Mouse (Mus musculus) heart, embryonic 14.5 days (tissue): ENCODE data around the gene Tktl1. TPM values are rescaled to one million over a fixed set of nuclear protein-coding genes. Genes with fewer than 3 reads are reported as not detected.

Source experiments
- polyA plus RNA-seq: library from polyadenylated mRNA; unstranded; fragments of >200 nt; fragmentation: Nextera tagmentation; extraction: Ambion mirVana; gene quantifications from 2 replicates; pipeline ENCODE4 v1.2.1, GENCODE M21; 2014

Tktl1 gene
- polyA plus RNA-seq, 1 experiment from 2014 or later = 0.14 TPM

Other genes with a start within 250 kb of the Tktl1 start
- gene Renbp, start 246.4 kb upstream of the Tktl1 start, polyA plus RNA-seq = 55.5 and 63.7 TPM in 2 replicates
- gene Hcfc1, start 210.9 kb upstream of the Tktl1 start, polyA plus RNA-seq = 35.6 and 36.6 TPM in 2 replicates
- gene Irak1, start 153.3 kb upstream of the Tktl1 start, polyA plus RNA-seq = 41.4 and 44.6 TPM in 2 replicates
- not detected in 2 replicates for gene Opn1mw, start 49.8 kb upstream of the Tktl1 start, polyA plus RNA-seq
- gene Mecp2, start 41.9 kb upstream of the Tktl1 start, polyA plus RNA-seq = 10.9 and 11.7 TPM in 2 replicates
- gene Tex28, start 9.4 kb upstream of the Tktl1 start, polyA plus RNA-seq = not detected in 2 replicates
- 150 and 157 TPM in 2 replicates for gene Flna, start 72.6 kb downstream of the Tktl1 start, polyA plus RNA-seq
- gene Emd, start 77.4 kb downstream of the Tktl1 start, polyA plus RNA-seq = 13.9 and 17.8 TPM in 2 replicates
- 455 and 540 TPM in 2 replicates for gene Rpl10, start 93.6 kb downstream of the Tktl1 start, polyA plus RNA-seq
- gene Taz, start 104.7 kb downstream of the Tktl1 start, polyA plus RNA-seq = 59.5 and 64.5 TPM in 2 replicates
- 15.2 and 17.3 TPM in 2 replicates for gene Dnase1l1, start 105.1 kb downstream of the Tktl1 start, polyA plus RNA-seq
- gene Atp6ap1, start 119.8 kb downstream of the Tktl1 start, polyA plus RNA-seq = 110 and 118 TPM in 2 replicates
- 120 and 130 TPM in 2 replicates for gene Gdi1, start 127.7 kb downstream of the Tktl1 start, polyA plus RNA-seq
- gene Fam50a, start 135.8 kb downstream of the Tktl1 start, polyA plus RNA-seq = 40.2 and 43.2 TPM in 2 replicates
- 3.3 and 5.4 TPM in 2 replicates for gene Plxna3, start 151.8 kb downstream of the Tktl1 start, polyA plus RNA-seq
- gene Lage3, start 176.4 kb downstream of the Tktl1 start, polyA plus RNA-seq = 102 and 103 TPM in 2 replicates
- gene Ubl4a, start 196.0 kb downstream of the Tktl1 start, polyA plus RNA-seq = 64.3 and 67.2 TPM in 2 replicates
- gene Slc10a3, start 196.1 kb downstream of the Tktl1 start, polyA plus RNA-seq = 14.4 and 14.5 TPM in 2 replicates
- 28.1 and 29.9 TPM in 2 replicates for gene Fam3a, start 216.0 kb downstream of the Tktl1 start, polyA plus RNA-seq
- gene Ikbkg, start 216.0 kb downstream of the Tktl1 start, polyA plus RNA-seq = 21.5 and 22.1 TPM in 2 replicates